ENCODE assay signal across 29 mouse cellular contexts in the genomic region with DNA sequence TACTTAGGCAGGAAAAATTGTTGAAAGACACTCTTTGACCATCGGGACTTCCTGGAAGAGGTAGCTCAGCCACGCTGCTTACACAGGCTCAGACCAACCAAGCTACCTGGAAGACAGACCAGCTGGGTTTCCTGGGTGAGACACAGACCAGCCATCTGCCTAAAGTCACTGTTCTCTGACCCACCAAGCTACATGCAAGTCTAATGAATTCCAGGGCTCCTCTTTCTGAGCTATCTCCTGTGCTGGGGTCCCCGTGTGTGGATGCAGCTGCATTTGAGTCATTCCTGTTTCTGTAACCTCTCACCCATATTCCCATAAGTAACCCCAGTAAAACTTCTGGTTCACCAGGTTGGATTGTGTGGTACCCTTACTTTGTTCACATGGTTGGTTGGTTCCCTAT.
"Had no signal": no experiment of that assay in that cellular context is flagged by ENCODE, and none has a peak within 500 bp of the region (broad histone marks: within the 10 kb centered on the region; RNA-seq: fewer than 3 reads in every experiment).

No protein-coding gene starts in this region.

- DNase-seq: left cerebral cortex, postnatal 4 days; liver; liver, embryonic 13.5 days; liver, postnatal 0 days; lung, adult 18-20 months; lung, adult 2 months; lung, embryonic 14.5 days; lung, postnatal 10 days; lung, postnatal 14 days; lung, postnatal 36 days; lung, postnatal 4 days; midbrain, embryonic 14.5 days had no signal

- H3K4me3 ChIP-seq: limb, embryonic 10.5 days; limb, embryonic 12.5 days; limb, embryonic 13.5 days; limb, embryonic 15.5 days; liver, embryonic 12.5 days; liver, embryonic 13.5 days; liver, embryonic 15.5 days; lung, embryonic 15.5 days; megakaryocyte, embryonic 14.5 days; midbrain, embryonic 10.5 days; midbrain, embryonic 12.5 days; midbrain, embryonic 13.5 days; midbrain, embryonic 15.5 days; myocyte; neural tube, embryonic 12.5 days; neural tube, embryonic 13.5 days had no signal

- H3K27me3 ChIP-seq: limb, embryonic 12.5 days; limb, embryonic 13.5 days; limb, embryonic 15.5 days; liver, embryonic 12.5 days; liver, embryonic 13.5 days; liver, embryonic 15.5 days; lung, embryonic 15.5 days; megakaryocyte, embryonic 14.5 days; midbrain, embryonic 12.5 days; midbrain, embryonic 13.5 days; midbrain, embryonic 15.5 days; neural tube, embryonic 12.5 days; neural tube, embryonic 13.5 days had no signal

- H3K9ac ChIP-seq: limb, embryonic 12.5 days; limb, embryonic 13.5 days; limb, embryonic 15.5 days; liver, embryonic 12.5 days; liver, embryonic 13.5 days; liver, embryonic 14.5 days; liver, embryonic 15.5 days; liver, postnatal 0 days; lung, embryonic 14.5 days; lung, embryonic 15.5 days; midbrain, embryonic 12.5 days; midbrain, embryonic 13.5 days; midbrain, embryonic 15.5 days; neural tube, embryonic 12.5 days; neural tube, embryonic 13.5 days had no signal

- H3K36me3 ChIP-seq: limb, embryonic 10.5 days; limb, embryonic 12.5 days; limb, embryonic 13.5 days; limb, embryonic 15.5 days; liver, embryonic 12.5 days; liver, embryonic 13.5 days; liver, embryonic 15.5 days; lung, embryonic 15.5 days; midbrain, embryonic 10.5 days; midbrain, embryonic 12.5 days; midbrain, embryonic 13.5 days; midbrain, embryonic 15.5 days; neural tube, embryonic 12.5 days; neural tube, embryonic 13.5 days had no signal

- H3K27ac ChIP-seq: limb, embryonic 10.5 days; limb, embryonic 12.5 days; limb, embryonic 13.5 days; limb, embryonic 15.5 days; liver, embryonic 12.5 days; liver, embryonic 13.5 days; liver, embryonic 14.5 days; liver, embryonic 15.5 days; lung, embryonic 15.5 days; macrophage; midbrain, embryonic 10.5 days; midbrain, embryonic 12.5 days; midbrain, embryonic 13.5 days; midbrain, embryonic 15.5 days; neural tube, embryonic 12.5 days; neural tube, embryonic 13.5 days had no signal

- H3K4me1 ChIP-seq: limb, embryonic 10.5 days; limb, embryonic 12.5 days; limb, embryonic 15.5 days; lung, embryonic 15.5 days; midbrain, embryonic 12.5 days; midbrain, embryonic 13.5 days; midbrain, embryonic 15.5 days; neural tube, embryonic 12.5 days; neural tube, embryonic 13.5 days had no signal

- H3K9me3 ChIP-seq: limb, embryonic 10.5 days; limb, embryonic 12.5 days; limb, embryonic 13.5 days; limb, embryonic 15.5 days; liver, embryonic 12.5 days; liver, embryonic 13.5 days; liver, embryonic 15.5 days; lung, embryonic 15.5 days; megakaryocyte, embryonic 14.5 days; midbrain, embryonic 10.5 days; midbrain, embryonic 12.5 days; midbrain, embryonic 13.5 days; midbrain, embryonic 15.5 days; neural tube, embryonic 12.5 days; neural tube, embryonic 13.5 days had no signal
